Mouse (Mus musculus) forebrain, postnatal 0 days (tissue): Measurements from ENCODE around the gene Dhx37. TPM values are rescaled to one million over a fixed set of nuclear protein-coding genes. Genes with fewer than 3 reads are reported as not detected.
A peak's percentile ranks its signal among the peaks of the same experiment; 100 is the strongest.

Experiments
- ATAC-seq: fragments of 200-750 bp; cut with Nextera tagmentation; 2 replicates; pipeline ENCODE4 v1.8.0; 2017; ENCODE audit warnings: mild to moderate bottlenecking, moderate library complexity
- DNase-seq: peaks from one replicate; pipeline ENCODE4 v3.0.0-alpha.2; 2015
- H3K27ac ChIP-seq: fragments of 300-500 bp; sonication (generic); 2 replicates; pipeline ENCODE4 v1.5.1; 2014; ENCODE audit warnings: low read depth, mild to moderate bottlenecking, antibody characterized with exemption, low read length, moderate library complexity, mixed read lengths
- H3K27me3 ChIP-seq: fragments of 300-500 bp; sonication (generic); 2 replicates; pipeline ENCODE4 v1.6.1; 2014; ENCODE audit warnings: mild to moderate bottlenecking, low read length, mixed read lengths; ENCODE audit not compliant: insufficient read depth
- H3K36me3 ChIP-seq: fragments of 300-500 bp; sonication (generic); 2 replicates; pipeline ENCODE4 v1.6.1; 2014; ENCODE audit warnings: mild to moderate bottlenecking, moderate library complexity; ENCODE audit not compliant: insufficient read depth
- H3K4me1 ChIP-seq: fragments of 300-500 bp; sonication (generic); 2 replicates; pipeline ENCODE4 v1.6.1; 2014; ENCODE audit warnings: antibody characterized with exemption; ENCODE audit not compliant: insufficient read depth
- H3K4me2 ChIP-seq: fragments of 300-500 bp; sonication (generic); 2 replicates; pipeline ENCODE4 v1.6.1; 2014; ENCODE audit warnings: low read depth, mild to moderate bottlenecking, moderate library complexity
- H3K4me3 ChIP-seq: fragments of 300-500 bp; sonication (generic); 2 replicates; pipeline ENCODE4 v1.5.1; 2014; ENCODE audit warnings: low read depth, low read length, mixed read lengths
- H3K9ac ChIP-seq: fragments of 300-500 bp; sonication (generic); 2 replicates; pipeline ENCODE4 v1.6.1; 2014; ENCODE audit warnings: mild to moderate bottlenecking
- H3K9me3 ChIP-seq: fragments of 300-500 bp; sonication (generic); 2 replicates; pipeline ENCODE4 v1.6.1; 2016; ENCODE audit warnings: low read length
- CTCF ChIP-seq: sonication (generic); IDR thresholded peaks from 2 replicates; pipeline ENCODE4 v1.5.1; 2016; ENCODE audit warnings: antibody characterized with exemption, control low read depth, low read depth
- WGBS: fragments of 180-500 bp; shearing (Covaris S2); extraction: QIAGEN DNeasy Blood & Tissue Kit; methylation state at CpG from one replicate; pipeline ENCODE4 v1.1.7; 2014; 5-methylcytosine and 5-hydroxymethylcytosine counted together
- polyA plus RNA-seq: library from polyadenylated mRNA; unstranded; fragments of >200 nt; fragmentation: Nextera tagmentation; extraction: Ambion mirVana; gene quantifications from 2 replicates; pipeline ENCODE4 v1.2.1, GENCODE M21; 2015
- total RNA-seq: library from RNA; depleted of rRNA; stranded (reverse); fragments of >200 nt; gene quantifications from 2 replicates; pipeline ENCODE4 v1.2.3, GENCODE M21; 2014

Gene Dhx37
- total and polyA plus RNA-seq, 2 experiments from 2014 or later, result 11.0 to 27.1 TPM

DNA sequence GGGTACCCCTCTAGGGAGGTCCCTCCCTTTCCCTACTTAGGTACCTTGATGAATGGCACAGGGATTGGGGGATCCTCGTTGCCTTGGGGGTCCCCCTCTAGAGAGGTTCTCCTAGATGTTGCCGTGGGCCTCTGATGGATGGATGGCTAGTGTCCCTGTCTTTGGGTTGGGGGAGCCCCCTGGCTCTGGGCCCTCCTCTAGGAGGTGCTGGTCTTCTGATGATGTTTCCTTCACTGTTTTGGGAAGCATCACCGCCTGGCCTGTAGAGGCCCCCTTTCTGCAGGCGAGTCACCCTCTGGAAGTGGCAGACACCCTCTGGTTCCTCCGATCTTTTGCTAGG is 42.3 kb upstream of the Dhx37 start:
- Histone ChIP-seq H3K4me1 (peaks cover 13% of the 10 kb centered on the region), H3K4me2 (peak overlapping the region; percentile 83), H3K4me3 (peak overlapping the region; percentile 66), H3K27ac (peak overlapping the region; percentile 81), H3K9me3 (no peaks in the 10 kb centered on the region), H3K9ac (peak overlapping the region; percentile 75), H3K27me3 (no peaks in the 10 kb centered on the region), H3K36me3 (no peaks in the 10 kb centered on the region)
- ATAC-seq (peak; percentile 60), DNase-seq (no peak)
- WGBS, result 7% methylated on average over 5 of the region's 5 CpGs
- TF ChIP-seq CTCF, result peak; percentile 53

DNA sequence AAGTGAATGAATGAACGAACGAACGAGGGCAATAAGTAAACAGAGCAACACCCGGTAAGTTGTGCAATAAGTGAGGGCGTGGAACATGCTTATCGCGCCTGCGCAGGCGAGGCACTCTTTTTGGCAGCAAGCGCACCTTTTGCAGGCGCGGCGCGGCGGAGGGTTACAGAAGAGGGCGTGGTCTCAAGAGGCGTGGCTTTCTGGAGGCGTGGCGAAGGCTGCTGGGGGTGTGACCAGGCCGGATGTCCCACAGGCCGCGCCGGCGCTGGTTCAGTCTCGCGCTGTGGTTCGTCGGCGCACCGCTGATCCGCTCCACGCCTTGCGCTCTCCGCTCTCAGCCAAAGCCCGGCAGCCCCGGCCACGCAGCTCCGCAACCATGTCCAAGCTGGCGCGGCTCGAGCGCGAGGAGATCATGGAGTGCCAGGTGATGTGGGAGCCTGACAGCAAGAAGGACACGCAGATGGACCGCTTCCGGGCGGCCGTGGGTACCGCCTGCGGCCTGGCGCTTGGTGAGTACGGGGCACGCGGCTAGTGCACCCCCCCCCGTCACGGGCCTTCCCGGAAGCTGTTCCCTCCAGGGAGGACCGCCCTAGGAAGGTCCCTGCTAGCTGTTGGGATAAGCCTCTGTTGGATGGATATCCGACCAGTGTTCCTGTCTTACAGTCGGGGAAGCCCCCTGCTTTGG is 41.8 kb upstream of the Dhx37 start, which contains the start of gene Aacs:
Gene Aacs (plus strand): TSS at position 214 of the 685 bp plus-strand sequence.
- Histone ChIP-seq H3K27me3 (no peaks in the 10 kb centered on the region), H3K9me3 (no peaks in the 10 kb centered on the region), H3K4me3 (peak within 1 kb of the TSS; percentile 66), H3K27ac (peak within 1 kb of the TSS; percentile 81), H3K4me1 (peaks cover 13% of the 10 kb centered on the region), H3K36me3 (no peaks in the 10 kb centered on the region), H3K4me2 (peak within 1 kb of the TSS; percentile 83), H3K9ac (peak within 1 kb of the TSS; percentile 75)
- under 1% methylated on average over 60 of the region's 60 CpGs for WGBS
- TF ChIP-seq CTCF, result no peak
- ATAC-seq, result peak; percentile 92
- DNase-seq, result peak; percentile 97

- DNase-seq, result no peak
- H3K9ac ChIP-seq, result 0 out of 2 replicates have a peak overlapping the region, but pooled peaks have one; percentile 75
These were observed 41.1 kb upstream of the Dhx37 start for GRCm38 (mm10) chr5:125475030-125475429.

DNA sequence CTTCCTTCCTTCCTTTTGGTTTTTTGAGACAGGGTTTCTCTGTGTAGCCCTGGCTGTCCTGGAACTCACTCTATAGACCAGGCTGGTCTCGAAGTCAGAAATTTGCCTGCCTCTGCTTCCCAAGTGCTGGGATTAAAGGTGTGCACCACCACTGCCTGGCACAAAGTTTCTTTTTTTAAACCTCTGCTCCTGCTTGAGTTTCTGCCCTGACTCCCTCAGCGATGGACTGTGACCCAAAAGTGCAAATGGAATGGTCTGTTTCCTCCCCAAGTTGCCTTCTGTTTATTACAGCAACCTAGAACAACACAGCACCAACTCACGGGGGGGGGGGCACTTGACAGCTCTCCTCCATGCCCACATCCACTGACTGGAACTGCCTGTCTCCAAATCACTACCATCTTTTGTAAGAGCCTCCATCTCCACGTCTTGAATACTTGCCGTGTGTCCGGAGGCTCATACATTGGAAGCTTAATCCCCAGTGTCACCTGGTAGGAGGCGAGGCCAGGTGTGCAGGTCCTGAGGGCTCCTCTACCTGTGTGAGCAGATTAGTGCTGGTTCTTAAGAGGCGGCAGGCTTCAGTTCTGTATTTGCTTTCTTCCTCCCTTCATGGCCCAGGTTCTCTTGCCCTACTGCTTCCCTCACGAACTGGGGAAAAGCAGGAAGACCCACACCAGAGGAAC is 39.0 kb upstream of the Dhx37 start:
- no peak overlapping the region for H3K27ac ChIP-seq
- no peaks in the 10 kb centered on the region for H3K27me3 ChIP-seq
- 78% methylated on average over 9 of the region's 9 CpGs for WGBS
- no peak for DNase-seq
- no peak overlapping the region for H3K9ac ChIP-seq
- no peak for ATAC-seq
- no peak for TF ChIP-seq CTCF
- no peak overlapping the region for H3K4me3 ChIP-seq
- H3K36me3 ChIP-seq, result no peaks in the 10 kb centered on the region
- H3K9me3 ChIP-seq, result no peaks in the 10 kb centered on the region
- peaks cover 12% of the 10 kb centered on the region for H3K4me1 ChIP-seq
- H3K4me2 ChIP-seq, result no peak overlapping the region

More at GRCm38 (mm10) chr5:125475030-125475429, 41.1 kb upstream of the Dhx37 start:
- Histone ChIP-seq H3K27ac (peak overlapping the region; percentile 35; the same call in 1 of the 2 replicates), H3K4me2 (peak overlapping the region; percentile 83), H3K4me1 (peaks cover 13% of the 10 kb centered on the region), H3K9me3 (no peaks in the 10 kb centered on the region), H3K4me3 (peak overlapping the region; percentile 66), H3K27me3 (no peaks in the 10 kb centered on the region), H3K36me3 (no peaks in the 10 kb centered on the region)
- TF ChIP-seq CTCF, result no peak
- ATAC-seq, result no peak; the same call in 1 of the 2 replicates
- WGBS, result 62% methylated on average over 12 of the region's 12 CpGs

DNA sequence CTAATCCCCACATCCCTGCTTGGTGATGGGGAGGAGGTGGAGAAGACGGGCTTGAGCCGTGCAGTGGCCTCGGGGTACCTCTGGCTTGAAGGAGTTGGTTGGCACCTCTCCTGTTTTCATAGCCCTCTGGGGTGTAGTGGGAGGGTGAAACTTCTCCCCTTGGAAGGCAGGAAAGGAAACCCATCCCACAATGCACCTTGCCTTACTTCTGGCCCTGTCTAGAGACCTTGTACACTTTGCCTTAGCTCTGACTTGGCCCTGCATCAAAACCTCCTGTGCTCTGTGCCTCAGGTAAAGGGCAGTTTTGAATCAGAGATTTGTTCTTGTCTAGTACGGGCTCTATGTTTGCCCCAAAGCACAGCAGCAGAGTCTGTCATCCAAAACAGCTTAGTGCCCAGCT is 36.8 kb upstream of the Dhx37 start:
- ATAC-seq, result no peak
- Histone ChIP-seq H3K27me3 (no peaks in the 10 kb centered on the region), H3K4me1 (no peaks in the 10 kb centered on the region), H3K9ac (no peak overlapping the region), H3K9me3 (no peaks in the 10 kb centered on the region), H3K27ac (no peak overlapping the region), H3K36me3 (no peaks in the 10 kb centered on the region), H3K4me3 (no peak overlapping the region), H3K4me2 (no peak overlapping the region)
- no peak for TF ChIP-seq CTCF
- no peak for DNase-seq
- WGBS, result 92% methylated on average over 4 of the region's 4 CpGs

DNA sequence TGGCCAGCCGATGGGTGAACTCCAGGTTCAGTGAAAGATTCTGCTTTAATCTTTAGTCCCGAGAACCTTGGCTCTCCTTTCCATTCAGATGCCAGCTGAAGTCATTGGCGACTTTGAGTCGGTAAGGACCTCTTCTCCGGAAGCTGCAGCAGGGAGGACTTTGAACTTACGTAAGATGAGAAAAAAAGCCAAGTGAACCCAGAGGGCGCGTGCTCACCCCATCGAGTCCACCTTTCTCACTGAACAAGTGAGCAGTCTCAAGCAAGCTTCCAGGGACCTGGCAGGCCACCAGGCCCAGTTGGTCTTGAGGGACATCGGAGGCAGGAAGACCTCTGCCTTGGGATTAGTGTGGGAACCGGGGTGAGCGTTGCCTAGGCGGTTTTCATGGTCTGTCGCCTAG is 33.3 kb upstream of the Dhx37 start:
- Histone ChIP-seq H3K27ac (no peak overlapping the region), H3K4me1 (no peaks in the 10 kb centered on the region), H3K36me3 (no peaks in the 10 kb centered on the region), H3K4me2 (no peak overlapping the region), H3K9me3 (no peaks in the 10 kb centered on the region), H3K27me3 (no peaks in the 10 kb centered on the region), H3K4me3 (no peak overlapping the region), H3K9ac (no peak overlapping the region)
- no peak for TF ChIP-seq CTCF
- no peak for ATAC-seq
- no peak for DNase-seq
- 89% methylated on average over 14 of the region's 14 CpGs for WGBS

DNA sequence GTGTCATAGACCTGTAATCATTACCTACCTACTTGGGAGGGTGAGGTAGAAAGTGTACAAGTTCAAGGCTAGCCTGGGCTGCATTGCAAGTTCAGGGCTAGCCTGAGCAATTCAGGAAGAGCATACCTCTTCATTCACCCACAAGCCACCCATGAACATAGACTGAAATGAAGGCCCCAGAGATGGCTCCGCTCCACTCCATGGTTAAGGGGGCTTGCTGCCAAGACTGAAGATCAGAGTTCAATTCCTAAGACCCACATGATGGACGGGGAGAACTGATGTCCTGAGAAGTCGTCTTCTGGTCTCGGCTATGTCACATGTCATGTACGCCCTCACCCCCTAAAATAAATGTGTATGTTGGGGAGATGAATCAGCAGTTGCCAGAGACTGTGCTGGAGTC is 32.6 kb upstream of the Dhx37 start:
- Histone ChIP-seq H3K4me2 (no peak overlapping the region; the same call in 1 of the 2 replicates), H3K27ac (no peak overlapping the region), H3K36me3 (no peaks in the 10 kb centered on the region), H3K9ac (no peak overlapping the region), H3K27me3 (no peaks in the 10 kb centered on the region), H3K9me3 (no peaks in the 10 kb centered on the region), H3K4me1 (no peaks in the 10 kb centered on the region), H3K4me3 (no peak overlapping the region)
- DNase-seq, result no peak
- no peak for ATAC-seq
- no peak for TF ChIP-seq CTCF
- WGBS, result 90% methylated on average over 5 of the region's 5 CpGs
